Mouse (Mus musculus) adrenal gland, postnatal 25 days (tissue): ENCODE measurements at regions not wholly inside any gene's neighbourhood (a gene's known extent, or its start where the extent isn't known, plus 50 kb on each side); places are given as distances from the start of the nearest gene placed in this dataset.

ENCODE experiments used
- DNase-seq: peaks from one replicate; pipeline ENCODE4 v3.0.0; 2021; ENCODE audit warnings: mixed read lengths

- no peak for DNase-seq
These were observed 128.7 kb downstream of the Tle3 start for GRCm38 (mm10) chr9:61500851-61501250.

GRCm38 (mm10) chr9:61492896-61493295 lies 120.7 kb downstream of the Tle3 start:
- no peak for DNase-seq

GRCm38 (mm10) chr9:61491131-61491712 lies 119.1 kb downstream of the Tle3 start:
- no peak for DNase-seq

GRCm38 (mm10) chr9:61489983-61490382 lies 117.8 kb downstream of the Tle3 start:
- no peak for DNase-seq

- DNase-seq: no peak
These were observed 117.0 kb downstream of the Tle3 start for GRCm38 (mm10) chr9:61489147-61489546.

- no peak for DNase-seq
These were observed 115.7 kb downstream of the Tle3 start for GRCm38 (mm10) chr9:61487824-61488223.

GRCm38 (mm10) chr9:61487146-61487545 lies 115.0 kb downstream of the Tle3 start:
- DNase-seq: no peak

GRCm38 (mm10) chr9:61484391-61484790 lies 112.2 kb downstream of the Tle3 start:
- DNase-seq: no peak

GRCm38 (mm10) chr9:61479626-61480025 lies 107.5 kb downstream of the Tle3 start:
- DNase-seq: peak; percentile 21

GRCm38 (mm10) chr9:61478862-61479261 lies 106.7 kb downstream of the Tle3 start:
- DNase-seq: no peak

- no peak for DNase-seq
These were observed 104.2 kb downstream of the Tle3 start for GRCm38 (mm10) chr9:61476351-61476750.

- DNase-seq: peak; percentile 38
These were observed 98.8 kb downstream of the Tle3 start for GRCm38 (mm10) chr9:61470815-61471505.

GRCm38 (mm10) chr9:61468897-61469509 lies 96.8 kb downstream of the Tle3 start:
- DNase-seq: no peak

- no peak for DNase-seq
These were observed 96.2 kb downstream of the Tle3 start for GRCm38 (mm10) chr9:61468368-61468848.
